Mouse (Mus musculus): Measurements from ENCODE around the gene Gm13696. TPM values are rescaled to one million over a fixed set of nuclear protein-coding genes. Genes with fewer than 3 reads are reported as not detected.
A peak's percentile ranks its signal among the peaks of the same experiment; 100 is the strongest.
"Not testable (repeated sequence)": the region's sequence is repeated elsewhere in the genome, so short reads cannot be mapped to it uniquely, and the experiment has no call there.

Gene Gm13696
- polyA plus RNA-seq (2014; fragmentation: Nextera tagmentation; extraction: Ambion mirVana): not detected in 2 replicates

- H3K4me3 ChIP-seq (ENCODE audit: low read depth, low read length); H3K4me1 ChIP-seq (ENCODE audit: control insufficient read depth, insufficient read depth, low read length); H3K36me3 ChIP-seq (ENCODE audit: control insufficient read depth, insufficient read depth, low read length); H3K9ac ChIP-seq (ENCODE audit: low read length); H3K9me3 ChIP-seq (ENCODE audit: control insufficient read depth, low read length); H3K27ac ChIP-seq (ENCODE audit: low read depth, low read length); H3K4me2 ChIP-seq; DNase-seq (ENCODE audit: low spot score, missing footprints); ATAC-seq (ENCODE audit: low FRiP score); H3K27me3 ChIP-seq (ENCODE audit: control insufficient read depth, insufficient read depth, low read length): not testable (repeated sequence)
- WGBS: no CpG with 5 or more reads among the region's 6 CpGs
These were observed at the start of gene Gm13696 for GRCm38 (mm10) chr2:83972823-83973222. TSS of gene Gm13696 (plus strand) at chr2:83973123.

GRCm38 (mm10) chr2:83929478-83930088, 43.3 kb upstream of the Gm13696 start:
- no peak for ATAC-seq (ENCODE audit: low FRiP score)
- WGBS: 31% methylated on average over 2 of the region's 2 CpGs
- DNase-seq (ENCODE audit: low spot score, missing footprints): no peak
- Histone ChIP-seq H3K27ac (ENCODE audit: low read depth, low read length) (no peak overlapping the region), H3K9me3 (ENCODE audit: control insufficient read depth, low read length) (no peaks in the 10 kb centered on the region), H3K36me3 (ENCODE audit: control insufficient read depth, insufficient read depth, low read length) (no peaks in the 10 kb centered on the region), H3K9ac (ENCODE audit: low read length) (no peak overlapping the region), H3K4me1 (ENCODE audit: control insufficient read depth, insufficient read depth, low read length) (no peaks in the 10 kb centered on the region), H3K4me3 (ENCODE audit: low read depth, low read length) (no peak overlapping the region), H3K27me3 (ENCODE audit: control insufficient read depth, insufficient read depth, low read length) (no peaks in the 10 kb centered on the region), H3K4me2 (no peak overlapping the region)

GRCm38 (mm10) chr2:83940931-83941361, 32.0 kb upstream of the Gm13696 start, which contains the start of gene Zswim2:
TSS of gene Zswim2 (minus strand) at chr2:83941228.
- H3K36me3 ChIP-seq (ENCODE audit: control insufficient read depth, insufficient read depth, low read length): no peaks in the 10 kb centered on the region
- H3K27ac ChIP-seq (ENCODE audit: low read depth, low read length): no peak within 1 kb of the TSS
- WGBS: 0% methylated on average over 20 of the region's 20 CpGs
- H3K4me1 ChIP-seq (ENCODE audit: control insufficient read depth, insufficient read depth, low read length): no peaks in the 10 kb centered on the region
- peak; percentile 98 for DNase-seq (ENCODE audit: low spot score, missing footprints)
- peak; percentile 99 for ATAC-seq (ENCODE audit: low FRiP score)
- H3K4me2 ChIP-seq: peak within 1 kb of the TSS; percentile 26
- no peaks in the 10 kb centered on the region for H3K27me3 ChIP-seq (ENCODE audit: control insufficient read depth, insufficient read depth, low read length)
- no peaks in the 10 kb centered on the region for H3K9me3 ChIP-seq (ENCODE audit: control insufficient read depth, low read length)
- no peak within 1 kb of the TSS for H3K4me3 ChIP-seq (ENCODE audit: low read depth, low read length)
- no peak within 1 kb of the TSS for H3K9ac ChIP-seq (ENCODE audit: low read length)

GRCm38 (mm10) chr2:83941378-83941777, 31.5 kb upstream of the Gm13696 start:
- Histone ChIP-seq H3K27ac (ENCODE audit: low read depth, low read length) (no peak overlapping the region), H3K27me3 (ENCODE audit: control insufficient read depth, insufficient read depth, low read length) (no peaks in the 10 kb centered on the region), H3K9me3 (ENCODE audit: control insufficient read depth, low read length) (no peaks in the 10 kb centered on the region), H3K36me3 (ENCODE audit: control insufficient read depth, insufficient read depth, low read length) (no peaks in the 10 kb centered on the region), H3K4me2 (peak overlapping the region; percentile 26; the same call in 1 of the 2 replicates), H3K4me3 (ENCODE audit: low read depth, low read length) (no peak overlapping the region), H3K9ac (ENCODE audit: low read length) (no peak overlapping the region), H3K4me1 (ENCODE audit: control insufficient read depth, insufficient read depth, low read length) (no peaks in the 10 kb centered on the region)
- 50% methylated on average over 3 of the region's 3 CpGs for WGBS
- ATAC-seq (ENCODE audit: low FRiP score): peak; percentile 51
- no peak for DNase-seq (ENCODE audit: low spot score, missing footprints)

- no peak overlapping the region for H3K9ac ChIP-seq (ENCODE audit: low read length)
- H3K27me3 ChIP-seq (ENCODE audit: control insufficient read depth, insufficient read depth, low read length): no peaks in the 10 kb centered on the region
- H3K27ac ChIP-seq (ENCODE audit: low read depth, low read length): no peak overlapping the region
- DNase-seq (ENCODE audit: low spot score, missing footprints) (no peak), ATAC-seq (ENCODE audit: low FRiP score) (no peak)
- no peaks in the 10 kb centered on the region for H3K9me3 ChIP-seq (ENCODE audit: control insufficient read depth, low read length)
- H3K4me2 ChIP-seq: no peak overlapping the region
- H3K4me1 ChIP-seq (ENCODE audit: control insufficient read depth, insufficient read depth, low read length): no peaks in the 10 kb centered on the region
- no peaks in the 10 kb centered on the region for H3K36me3 ChIP-seq (ENCODE audit: control insufficient read depth, insufficient read depth, low read length)
- 76% methylated on average over 4 of the region's 4 CpGs for WGBS
- no peak overlapping the region for H3K4me3 ChIP-seq (ENCODE audit: low read depth, low read length)
These were observed 31.1 kb upstream of the Gm13696 start for GRCm38 (mm10) chr2:83941792-83942191.

GRCm38 (mm10) chr2:83955393-83955792, 17.5 kb upstream of the Gm13696 start, which contains the start of gene Gm13698:
TSS of gene Gm13698 (plus strand) at chr2:83955693.
- H3K9ac ChIP-seq (ENCODE audit: low read length); H3K9me3 ChIP-seq (ENCODE audit: control insufficient read depth, low read length); H3K27me3 ChIP-seq (ENCODE audit: control insufficient read depth, insufficient read depth, low read length); H3K36me3 ChIP-seq (ENCODE audit: control insufficient read depth, insufficient read depth, low read length); H3K4me2 ChIP-seq; ATAC-seq (ENCODE audit: low FRiP score); DNase-seq (ENCODE audit: low spot score, missing footprints); H3K27ac ChIP-seq (ENCODE audit: low read depth, low read length); H3K4me1 ChIP-seq (ENCODE audit: control insufficient read depth, insufficient read depth, low read length); H3K4me3 ChIP-seq (ENCODE audit: low read depth, low read length): not testable (repeated sequence)
- WGBS: no CpG with 5 or more reads among the region's 6 CpGs

DNA sequence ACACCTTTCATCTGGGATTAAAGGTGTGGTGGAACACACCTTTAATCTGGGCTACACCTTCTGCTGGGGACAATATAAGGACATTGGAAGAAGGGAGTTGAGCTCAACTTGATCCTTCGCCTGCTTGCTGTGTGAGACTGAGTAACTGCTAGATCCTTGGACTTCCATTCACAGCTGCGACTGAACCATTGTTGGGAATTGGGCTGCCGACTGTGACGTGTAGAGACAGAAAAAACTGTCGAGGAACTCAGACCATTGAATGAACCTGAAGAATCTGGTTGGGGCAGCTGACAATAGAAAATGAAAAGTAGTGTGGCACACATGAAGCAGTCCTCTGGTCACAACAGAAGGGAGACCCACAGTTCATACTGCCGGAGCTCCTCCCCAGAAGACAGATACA, 11.7 kb upstream of the Gm13696 start, which contains the start of gene Gm13693:
Gene Gm13693, plus strand, starts transcription at position 301 of the 400 bp plus-strand sequence.
- not testable (repeated sequence) for H3K4me3 ChIP-seq (ENCODE audit: low read depth, low read length); ATAC-seq (ENCODE audit: low FRiP score); H3K4me1 ChIP-seq (ENCODE audit: control insufficient read depth, insufficient read depth, low read length); H3K36me3 ChIP-seq (ENCODE audit: control insufficient read depth, insufficient read depth, low read length); H3K9me3 ChIP-seq (ENCODE audit: control insufficient read depth, low read length); H3K27me3 ChIP-seq (ENCODE audit: control insufficient read depth, insufficient read depth, low read length); DNase-seq (ENCODE audit: low spot score, missing footprints); H3K9ac ChIP-seq (ENCODE audit: low read length); H3K4me2 ChIP-seq; H3K27ac ChIP-seq (ENCODE audit: low read depth, low read length)
- no CpG with 5 or more reads among the region's 6 CpGs for WGBS

DNA sequence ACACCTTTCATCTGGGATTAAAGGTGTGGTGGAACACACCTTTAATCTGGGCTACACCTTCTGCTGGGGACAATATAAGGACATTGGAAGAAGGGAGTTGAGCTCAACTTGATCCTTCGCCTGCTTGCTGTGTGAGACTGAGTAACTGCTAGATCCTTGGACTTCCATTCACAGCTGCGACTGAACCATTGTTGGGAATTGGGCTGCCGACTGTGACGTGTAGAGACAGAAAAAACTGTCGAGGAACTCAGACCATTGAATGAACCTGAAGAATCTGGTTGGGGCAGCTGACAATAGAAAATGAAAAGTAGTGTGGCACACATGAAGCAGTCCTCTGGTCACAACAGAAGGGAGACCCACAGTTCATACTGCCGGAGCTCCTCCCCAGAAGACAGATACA, 5.9 kb upstream of the Gm13696 start, which contains the start of gene Gm13695:
Gene Gm13695, plus strand, starts transcription at position 301 of the 400 bp plus-strand sequence.
- not testable (repeated sequence) for H3K4me1 ChIP-seq (ENCODE audit: control insufficient read depth, insufficient read depth, low read length); H3K9me3 ChIP-seq (ENCODE audit: control insufficient read depth, low read length); H3K9ac ChIP-seq (ENCODE audit: low read length); DNase-seq (ENCODE audit: low spot score, missing footprints); ATAC-seq (ENCODE audit: low FRiP score); H3K4me3 ChIP-seq (ENCODE audit: low read depth, low read length); H3K36me3 ChIP-seq (ENCODE audit: control insufficient read depth, insufficient read depth, low read length); H3K4me2 ChIP-seq; H3K27me3 ChIP-seq (ENCODE audit: control insufficient read depth, insufficient read depth, low read length); H3K27ac ChIP-seq (ENCODE audit: low read depth, low read length)
- no CpG with 5 or more reads among the region's 6 CpGs for WGBS

DNA sequence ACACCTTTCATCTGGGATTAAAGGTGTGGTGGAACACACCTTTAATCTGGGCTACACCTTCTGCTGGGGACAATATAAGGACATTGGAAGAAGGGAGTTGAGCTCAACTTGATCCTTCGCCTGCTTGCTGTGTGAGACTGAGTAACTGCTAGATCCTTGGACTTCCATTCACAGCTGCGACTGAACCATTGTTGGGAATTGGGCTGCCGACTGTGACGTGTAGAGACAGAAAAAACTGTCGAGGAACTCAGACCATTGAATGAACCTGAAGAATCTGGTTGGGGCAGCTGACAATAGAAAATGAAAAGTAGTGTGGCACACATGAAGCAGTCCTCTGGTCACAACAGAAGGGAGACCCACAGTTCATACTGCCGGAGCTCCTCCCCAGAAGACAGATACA, 5.7 kb downstream of the Gm13696 start, which contains the start of gene Gm13694:
Gene Gm13694, plus strand, starts transcription at position 301 of the 400 bp plus-strand sequence.
- WGBS: no CpG with 5 or more reads among the region's 6 CpGs

More for the DNA sequence above, 5.7 kb downstream of the Gm13696 start, which contains the start of gene Gm13694:
- not testable (repeated sequence) for H3K9me3 ChIP-seq (ENCODE audit: control insufficient read depth, low read length); ATAC-seq (ENCODE audit: low FRiP score); H3K27ac ChIP-seq (ENCODE audit: low read depth, low read length); DNase-seq (ENCODE audit: low spot score, missing footprints); H3K9ac ChIP-seq (ENCODE audit: low read length); H3K4me1 ChIP-seq (ENCODE audit: control insufficient read depth, insufficient read depth, low read length); H3K4me3 ChIP-seq (ENCODE audit: low read depth, low read length); H3K27me3 ChIP-seq (ENCODE audit: control insufficient read depth, insufficient read depth, low read length); H3K36me3 ChIP-seq (ENCODE audit: control insufficient read depth, insufficient read depth, low read length); H3K4me2 ChIP-seq

Data from midbrain, embryonic 11.5 days (tissue).